Mouse (Mus musculus) CD4-positive, CD25-positive, alpha-beta regulatory T cell, adult 2 months (primary cell): ENCODE data around the gene Adgrv1.
"Not testable (repeated sequence)": the region's sequence is repeated elsewhere in the genome, so short reads cannot be mapped to it uniquely, and the experiment has no call there.

Source experiments
- DNase-seq: peaks from one replicate; pipeline ENCODE4 v3.0.0-alpha.2; 2012; ENCODE audit warnings: low read depth, low spot score

Gene Adgrv1

DNA sequence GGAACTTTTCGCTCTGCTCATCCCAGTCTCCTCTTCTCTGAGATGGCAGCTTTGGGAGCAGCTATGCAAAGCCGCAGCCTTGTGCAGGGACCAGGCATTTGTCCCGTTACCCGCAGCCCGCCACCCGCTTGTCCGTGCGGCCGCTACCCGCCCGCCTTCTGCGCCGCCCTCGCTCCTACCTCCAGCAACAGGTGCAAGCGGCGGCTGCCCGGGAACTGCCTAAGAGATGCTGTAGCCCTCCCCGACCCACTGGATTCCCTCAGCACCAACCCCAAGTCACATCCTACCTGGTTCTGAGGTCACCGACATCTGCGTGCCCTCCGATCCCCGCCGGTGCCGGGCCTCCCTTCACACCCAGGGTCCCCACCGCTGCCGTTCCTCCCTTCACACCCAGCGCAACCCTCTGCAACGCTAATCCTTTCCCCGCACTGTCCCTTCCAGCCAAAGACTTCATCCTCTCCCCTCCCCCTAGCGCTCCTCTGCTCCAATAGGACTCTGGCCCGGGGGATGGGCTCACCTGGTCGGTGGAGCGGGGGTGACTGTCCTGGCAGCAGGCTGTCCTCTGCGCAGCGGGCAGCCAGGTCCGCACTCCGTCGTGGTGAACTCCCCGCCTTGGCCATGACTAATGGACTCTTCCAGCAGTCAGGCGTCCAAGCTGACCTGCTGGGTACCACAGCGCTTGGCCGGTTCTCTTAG lies at the start of gene Adgrv1:
Gene Adgrv1 (minus strand): TSS at position 435 of the 696 bp plus-strand sequence.
- no peak for DNase-seq

DNA sequence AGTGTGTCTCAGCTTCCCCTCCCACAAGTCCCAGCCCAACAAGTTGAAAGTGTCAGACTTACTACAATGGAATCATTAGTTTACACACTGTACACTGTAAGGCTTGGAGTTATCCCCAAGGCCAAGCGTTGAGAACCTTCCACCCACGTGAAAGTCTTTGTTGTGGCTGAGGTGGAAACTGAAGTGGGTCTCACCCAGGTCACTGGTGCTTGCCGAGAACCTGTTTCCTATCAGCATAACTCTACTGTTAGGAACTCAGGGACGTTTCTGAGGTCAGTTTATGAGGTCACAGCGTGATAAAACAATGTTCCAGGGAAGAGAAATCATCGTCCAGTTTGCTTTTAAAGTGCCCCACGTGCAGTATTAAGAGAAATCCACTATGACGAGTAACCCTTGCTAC lies 42.4 kb upstream of the Adgrv1 start:
- DNase-seq = no peak

DNA sequence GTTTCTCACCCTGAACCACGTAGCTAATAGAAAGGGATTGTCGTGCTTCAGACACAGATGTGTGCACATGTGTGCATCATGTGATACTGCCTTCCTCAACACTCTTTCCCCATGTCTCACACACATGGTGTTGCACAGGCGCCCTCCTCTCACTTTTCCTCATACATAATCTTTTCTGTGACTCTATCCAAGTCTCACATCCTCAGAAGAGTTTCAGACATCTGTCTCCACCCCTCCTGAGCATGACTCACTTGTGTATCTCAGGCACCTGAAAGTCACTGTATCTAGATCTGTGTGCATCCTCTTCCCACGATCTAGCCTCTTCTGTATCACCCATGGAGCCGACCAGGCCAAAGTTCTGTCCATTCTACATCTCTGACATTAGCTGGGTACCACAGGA lies 34.8 kb upstream of the Adgrv1 start:
- no peak for DNase-seq

DNA sequence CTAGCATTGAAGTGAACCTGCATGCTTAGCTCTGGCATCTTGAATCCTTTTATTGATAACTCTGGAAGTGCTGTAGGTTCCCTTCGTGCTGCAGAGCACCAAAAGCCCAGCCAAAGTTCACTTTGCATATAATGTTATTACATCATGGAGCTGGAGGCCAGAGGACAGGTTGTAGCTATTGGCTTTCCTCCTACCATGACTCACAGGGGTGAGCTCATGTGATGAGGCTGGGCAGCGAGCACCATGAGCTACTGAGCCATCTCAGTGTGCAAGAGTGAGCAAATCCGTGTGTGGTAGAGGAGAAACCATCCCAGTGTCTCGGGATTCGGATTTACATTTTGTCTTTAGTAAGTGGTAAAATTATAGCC lies 31.4 kb upstream of the Adgrv1 start:
- no peak for DNase-seq

DNA sequence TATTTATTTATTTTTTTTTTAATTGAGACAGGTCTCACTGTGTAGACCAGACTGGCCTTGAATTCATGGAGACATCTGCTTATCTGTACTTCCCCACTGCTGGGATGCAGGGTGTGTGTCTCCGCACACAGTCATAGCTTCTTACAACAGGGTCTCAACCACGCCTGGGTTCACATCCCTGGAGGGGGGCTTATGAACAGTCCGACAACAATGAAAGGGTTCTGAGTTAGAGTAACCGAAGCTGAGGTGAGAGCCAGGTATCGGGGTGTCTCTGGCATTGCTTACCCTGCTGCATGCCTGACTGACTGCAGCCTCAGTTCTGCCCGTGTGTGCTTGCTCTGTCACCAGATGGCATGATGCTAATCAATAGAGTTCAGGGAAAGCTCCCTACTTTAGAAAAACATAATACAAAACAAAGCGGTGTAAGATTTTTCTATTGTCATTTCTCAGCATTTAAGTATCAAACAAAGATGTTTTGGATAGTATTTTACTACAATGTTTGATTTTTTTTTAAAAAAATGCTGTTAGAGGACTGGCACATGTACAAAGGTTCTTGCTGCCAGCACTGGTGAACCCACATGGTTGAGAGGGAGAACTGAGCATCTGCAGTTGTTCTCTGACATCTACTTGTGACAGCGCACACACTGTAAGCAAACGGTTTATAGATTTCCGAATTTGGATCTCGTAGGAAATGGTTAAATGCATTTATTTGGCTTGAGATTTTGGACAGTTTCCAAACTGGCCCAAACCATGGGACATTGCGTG lies 30.8 kb upstream of the Adgrv1 start:
- DNase-seq = no peak

DNA sequence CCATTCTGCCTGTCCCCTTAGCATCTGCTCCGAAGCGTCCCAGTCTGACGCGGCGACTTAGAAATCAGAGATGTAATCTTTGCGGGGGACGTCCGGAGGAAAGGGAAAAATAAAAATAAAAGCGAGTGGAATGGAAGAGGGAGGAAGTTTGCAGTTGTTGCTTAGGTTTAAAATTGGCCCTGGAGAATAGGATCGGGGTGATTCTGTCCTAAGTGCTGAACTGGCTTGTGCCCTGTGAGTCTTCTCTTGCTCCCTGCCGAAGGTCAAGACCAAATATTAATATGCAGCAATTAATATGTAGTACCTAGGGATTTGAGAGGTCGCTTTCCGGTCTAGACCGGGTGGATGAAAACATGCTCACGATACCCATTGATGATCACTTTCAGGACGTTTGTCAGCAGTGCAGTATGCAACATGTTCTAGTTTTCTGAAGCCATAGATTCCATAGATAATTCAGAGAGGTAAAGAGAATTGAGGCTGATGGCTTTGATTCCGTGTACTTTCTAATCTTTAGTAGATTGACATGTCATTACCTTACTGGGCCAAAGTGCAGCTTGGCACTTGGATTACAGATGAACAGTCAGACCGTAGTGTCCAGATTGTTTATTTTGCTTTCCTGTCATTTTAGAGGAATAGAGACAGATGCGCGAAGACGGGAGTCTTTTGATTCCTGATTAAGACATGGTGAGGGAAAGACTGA lies 25.2 kb upstream of the Adgrv1 start:
- peak; percentile 43 for DNase-seq

DNA sequence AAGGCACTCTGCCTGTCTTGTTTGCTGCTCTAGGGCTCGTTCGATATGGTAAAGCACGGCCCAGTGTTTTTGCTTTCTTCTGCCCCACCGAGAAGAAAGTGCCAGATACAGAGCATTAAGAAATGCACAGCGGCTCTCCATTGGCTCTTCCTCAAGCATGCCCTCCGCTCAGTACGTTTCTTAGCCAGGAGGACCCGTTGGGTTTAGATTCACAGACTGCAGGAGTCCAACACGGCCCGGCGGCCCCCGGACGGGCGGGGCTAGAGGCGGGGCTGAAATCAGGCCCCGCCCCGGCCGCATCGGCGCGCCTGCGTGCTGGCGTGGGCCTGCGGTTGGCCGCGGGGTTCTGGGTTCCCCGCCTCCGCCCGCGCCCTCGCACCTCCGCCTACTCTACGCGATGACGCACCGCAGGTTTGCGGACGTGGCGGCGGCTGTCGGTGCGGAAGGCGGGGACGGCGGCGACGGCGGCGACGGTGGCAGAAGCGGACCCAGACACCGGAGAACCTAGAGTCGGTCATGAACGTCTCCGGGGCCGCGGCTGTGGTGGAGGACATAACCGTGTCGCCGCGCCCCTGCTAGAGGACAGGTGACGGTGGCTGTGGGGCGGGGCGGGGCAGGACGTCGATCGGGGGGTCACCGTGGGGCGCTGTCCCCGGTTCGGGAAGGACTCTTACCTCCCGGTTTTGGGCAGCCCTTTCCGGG lies 24.5 kb upstream of the Adgrv1 start, which contains the start of gene Lysmd3:
Gene Lysmd3 (plus strand): TSS at position 313 of the 702 bp plus-strand sequence.
- peak; percentile 96 for DNase-seq

DNA sequence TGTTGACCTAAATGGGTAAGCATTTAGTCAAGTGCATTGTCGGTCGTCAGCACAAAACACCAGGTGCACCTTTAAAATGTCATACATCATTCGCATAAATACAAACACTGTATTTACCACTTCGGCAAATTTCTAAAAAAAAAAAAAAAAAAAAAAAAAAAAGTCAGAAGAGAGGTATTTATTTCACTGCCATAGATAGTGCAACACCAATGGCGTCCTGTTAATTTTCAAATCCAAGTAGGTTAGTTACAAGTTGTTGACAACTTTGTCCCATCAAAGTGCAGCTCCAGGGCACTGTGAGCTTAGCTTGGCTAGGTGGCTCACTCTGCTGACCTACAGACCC lies 24.0 kb upstream of the Adgrv1 start:
- DNase-seq = no peak

DNA sequence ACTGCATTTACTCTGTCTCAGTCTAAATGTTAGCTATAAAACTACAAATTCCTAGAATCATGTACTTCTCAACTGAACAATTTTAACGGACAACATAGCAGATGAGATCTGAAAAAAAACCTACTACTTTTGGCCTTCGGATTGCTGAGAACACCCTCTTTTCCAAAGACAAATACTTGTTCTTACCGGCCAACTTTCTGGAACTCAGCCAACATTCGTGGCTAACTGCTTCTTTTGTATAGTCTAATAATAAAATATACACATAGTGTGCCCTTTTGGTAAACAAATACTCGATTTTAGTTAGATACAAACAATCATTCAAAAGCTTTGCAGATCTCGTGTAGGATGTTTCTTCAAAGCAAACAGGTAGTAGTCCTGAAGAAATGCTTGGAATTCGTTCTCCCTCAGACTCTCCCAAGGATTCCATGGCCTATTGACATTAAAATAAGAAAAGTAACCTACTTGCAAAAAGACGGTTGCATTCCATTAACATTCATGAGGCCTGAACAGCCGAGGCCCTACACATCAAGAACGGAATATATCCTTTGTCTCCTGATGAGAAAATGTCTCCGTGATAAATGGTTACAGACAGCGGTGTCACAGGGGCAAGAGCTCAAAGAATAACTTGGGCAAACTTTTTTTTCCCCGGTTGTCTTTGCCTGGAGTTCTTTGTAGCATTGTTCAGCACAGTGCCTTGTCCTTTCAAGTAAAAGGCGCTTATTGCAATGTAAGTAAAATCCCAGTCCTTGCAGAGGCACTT lies 23.3 kb upstream of the Adgrv1 start:
- DNase-seq = no peak

DNA sequence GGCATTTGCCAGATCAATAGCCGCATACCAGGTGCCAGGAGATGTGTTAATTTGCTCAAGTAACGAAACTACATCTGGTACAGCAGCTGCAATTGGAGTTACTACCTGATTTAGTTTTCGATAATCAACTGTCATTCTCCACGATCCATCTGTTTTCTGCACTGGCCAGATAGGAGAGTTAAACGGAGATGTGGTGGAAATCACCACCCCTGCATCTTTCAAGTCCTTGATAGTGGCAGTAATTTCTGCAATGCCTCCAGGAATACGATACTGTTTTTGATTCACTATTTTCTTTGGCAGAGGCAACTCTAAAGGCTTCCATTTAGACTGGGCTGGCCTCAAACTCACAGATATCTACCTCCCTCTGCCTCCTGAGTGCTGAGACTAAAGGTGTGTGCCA lies 17.4 kb upstream of the Adgrv1 start:
- DNase-seq = not testable (repeated sequence)

DNA sequence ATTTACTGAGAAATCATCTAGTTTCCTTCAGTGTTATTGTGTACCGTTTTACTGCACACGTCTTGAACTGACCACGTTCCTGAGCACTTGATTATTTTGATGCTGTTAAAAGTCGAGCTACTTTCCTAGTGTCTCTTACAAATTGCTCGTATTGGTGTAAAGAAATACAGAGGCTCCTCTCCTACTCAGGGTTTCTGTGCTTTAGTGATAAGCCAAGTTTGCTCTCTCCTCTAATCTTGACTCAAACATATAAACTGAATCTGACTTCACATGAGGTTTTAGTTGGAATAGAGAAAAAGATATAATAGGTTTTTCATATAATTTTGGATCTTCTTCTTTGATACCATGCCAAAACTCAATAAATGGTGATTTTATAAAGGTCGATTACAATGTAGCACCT lies 13.4 kb upstream of the Adgrv1 start:
- no peak for DNase-seq

DNA sequence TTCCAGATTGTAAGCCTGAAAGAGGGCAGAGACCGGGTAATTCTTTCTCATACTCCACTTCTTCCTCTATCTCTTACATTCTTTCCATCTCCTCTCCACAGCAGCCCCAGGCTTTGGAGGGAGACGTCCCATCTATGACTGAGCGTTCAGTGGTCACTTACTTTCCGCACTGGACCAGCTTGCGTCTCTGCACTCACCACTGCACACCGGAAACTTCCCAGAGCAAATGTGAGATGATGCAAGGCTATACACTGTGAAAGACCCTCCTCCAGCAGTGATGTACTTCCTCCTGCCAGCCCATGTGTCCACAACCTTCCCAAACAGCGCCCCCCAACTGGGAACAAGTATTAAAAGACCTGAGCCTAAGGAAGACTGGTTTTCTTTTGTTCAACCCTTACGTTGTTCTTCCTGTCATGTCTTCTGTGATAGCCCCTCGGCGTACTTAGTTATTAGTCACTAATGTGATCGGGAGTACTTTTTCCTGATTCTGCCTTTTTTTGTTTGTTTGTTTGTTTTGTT lies 11.2 kb upstream of the Adgrv1 start:
- DNase-seq = no peak

DNA sequence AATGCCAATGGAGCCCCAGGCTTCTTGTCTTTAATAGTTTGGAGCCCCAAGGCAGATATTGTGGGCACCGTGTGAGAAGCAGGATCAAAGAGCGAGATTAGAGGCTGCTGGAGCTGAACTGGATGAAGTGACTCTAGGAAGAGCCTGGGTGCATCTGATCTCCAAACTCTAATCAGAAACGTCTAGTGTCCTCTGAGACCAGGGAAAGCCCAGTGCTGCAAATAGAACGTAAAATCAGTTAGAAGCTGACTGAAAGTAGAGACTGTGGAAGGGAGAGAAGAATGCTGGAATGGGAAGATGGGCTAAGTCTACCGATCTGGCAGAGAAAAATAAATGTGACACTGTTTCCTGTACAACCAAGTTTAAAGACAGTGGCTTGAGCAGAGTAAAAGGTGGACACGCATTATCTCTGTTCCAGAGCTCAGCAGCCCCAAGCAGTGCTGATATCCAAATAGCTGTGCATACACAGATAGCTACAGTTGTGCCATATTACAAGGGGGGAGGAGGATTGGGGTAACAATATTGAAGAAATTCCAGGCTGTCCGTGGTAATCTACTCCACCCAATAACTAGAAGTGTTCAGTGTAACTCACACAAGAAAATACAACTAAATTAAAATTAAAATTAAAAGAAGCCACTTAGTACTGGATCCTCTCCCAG lies 9.7 kb upstream of the Adgrv1 start:
- DNase-seq = no peak

DNA sequence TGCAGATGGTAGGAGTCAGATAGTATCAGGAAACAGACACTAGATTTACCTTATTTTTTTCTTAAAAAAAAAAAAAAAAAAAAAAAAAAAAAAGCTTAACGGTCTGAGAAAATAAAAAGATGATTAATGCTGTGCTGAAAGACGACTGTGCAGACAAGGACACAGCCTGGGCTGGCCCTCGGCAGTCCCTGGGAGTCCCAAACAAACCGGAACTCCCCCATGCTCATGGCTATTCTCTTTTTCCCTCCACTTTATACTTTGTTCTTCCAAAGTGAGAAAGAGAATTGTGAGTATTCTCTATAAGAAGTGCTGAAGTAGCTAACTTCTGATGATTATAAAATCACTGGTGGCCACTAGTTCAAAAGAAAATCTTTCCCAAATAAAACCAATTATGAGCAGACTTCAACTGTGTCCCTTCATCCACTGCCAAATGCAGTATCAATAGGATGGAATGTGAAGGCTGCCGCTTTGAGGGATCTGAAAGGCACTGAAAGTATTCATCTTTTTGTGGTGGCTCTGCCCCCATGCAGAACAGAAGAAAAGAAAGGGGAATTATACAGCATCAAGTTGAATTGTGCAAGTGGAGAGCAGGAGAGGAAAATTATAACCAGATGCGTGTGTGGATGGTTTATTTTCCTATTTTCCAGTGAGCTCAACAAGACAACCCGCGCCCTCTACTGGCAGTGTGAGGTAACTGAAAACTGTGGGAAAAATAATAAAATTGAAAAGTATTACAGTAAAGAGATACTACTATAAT lies 8.5 kb upstream of the Adgrv1 start:
- DNase-seq = peak; percentile 71

DNA sequence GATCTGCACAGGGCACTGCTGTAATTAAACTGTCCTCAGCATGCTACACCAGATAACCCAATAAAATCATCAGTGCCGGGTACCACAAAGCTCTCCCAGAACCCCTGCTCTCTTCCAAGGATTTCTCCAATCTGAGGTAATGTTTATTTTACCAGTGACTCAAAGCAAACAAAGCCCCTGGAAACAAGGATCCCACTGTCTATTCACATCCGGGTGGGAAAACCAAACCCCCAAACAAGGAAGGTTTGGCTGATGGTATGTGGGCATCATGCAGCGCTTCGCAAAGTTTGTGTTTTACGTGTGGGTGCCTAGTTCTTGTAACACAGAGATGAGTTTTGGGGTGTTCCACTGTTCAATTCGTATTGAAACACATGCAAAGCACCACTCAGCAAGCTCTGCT lies 7.9 kb upstream of the Adgrv1 start:
- DNase-seq = no peak

DNA sequence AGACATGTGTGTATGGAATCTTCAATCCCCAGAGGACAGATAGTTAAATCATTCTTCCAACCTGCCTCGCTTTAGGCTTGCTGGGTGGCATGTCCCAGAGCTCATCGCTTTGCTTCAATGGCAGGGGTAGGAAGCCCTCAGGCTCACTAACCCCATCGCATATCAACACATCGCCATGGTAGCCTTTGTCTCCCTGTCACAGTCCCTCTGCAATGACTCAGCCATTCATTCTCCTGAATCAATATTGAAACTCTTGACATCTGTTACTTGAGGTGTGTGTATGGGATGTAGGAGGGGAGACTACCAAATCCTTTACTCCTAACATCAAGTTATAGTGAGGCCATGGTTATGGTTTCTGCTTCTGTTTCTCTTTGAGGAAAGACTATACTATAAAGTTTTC lies 6.7 kb upstream of the Adgrv1 start:
- no peak for DNase-seq

DNA sequence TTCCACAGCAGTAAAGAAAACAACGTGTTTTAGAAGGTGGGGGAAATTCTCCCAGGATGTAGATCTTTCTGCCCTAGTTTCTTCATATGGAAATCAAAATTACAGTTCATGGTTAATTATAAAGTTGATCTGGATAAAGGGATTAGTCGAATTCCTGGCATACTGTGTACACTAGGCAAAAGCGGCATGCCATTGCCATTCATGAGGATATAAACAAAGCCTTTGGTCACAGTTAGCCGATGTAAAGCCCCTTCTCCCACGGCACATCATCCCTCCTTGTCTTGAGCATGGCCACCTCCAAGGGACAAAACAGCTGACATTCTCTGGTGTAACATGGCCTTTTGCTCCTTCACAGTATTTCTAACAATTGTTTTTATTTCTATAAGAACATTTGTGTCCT lies 2.4 kb downstream of the Adgrv1 start:
- DNase-seq = no peak

DNA sequence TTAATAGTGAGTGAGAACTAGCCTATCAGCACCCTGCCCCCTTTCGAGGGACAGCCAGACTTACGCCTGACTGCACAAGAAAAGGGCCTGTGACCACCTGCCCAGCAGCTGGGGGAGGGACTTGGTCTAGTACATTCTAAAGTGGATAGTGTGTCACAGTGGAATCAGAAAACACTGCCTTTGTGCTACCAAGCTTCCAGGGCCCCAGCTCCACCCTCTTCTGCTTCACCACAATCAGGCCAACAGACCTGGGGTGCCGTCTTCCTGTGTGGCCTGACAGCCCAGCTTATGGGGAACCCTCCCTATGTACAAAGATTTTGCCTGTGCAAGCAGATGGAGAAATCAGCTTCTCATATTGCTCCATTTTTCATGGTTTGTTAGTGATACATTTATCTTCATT lies 3.6 kb downstream of the Adgrv1 start:
- no peak for DNase-seq

DNA sequence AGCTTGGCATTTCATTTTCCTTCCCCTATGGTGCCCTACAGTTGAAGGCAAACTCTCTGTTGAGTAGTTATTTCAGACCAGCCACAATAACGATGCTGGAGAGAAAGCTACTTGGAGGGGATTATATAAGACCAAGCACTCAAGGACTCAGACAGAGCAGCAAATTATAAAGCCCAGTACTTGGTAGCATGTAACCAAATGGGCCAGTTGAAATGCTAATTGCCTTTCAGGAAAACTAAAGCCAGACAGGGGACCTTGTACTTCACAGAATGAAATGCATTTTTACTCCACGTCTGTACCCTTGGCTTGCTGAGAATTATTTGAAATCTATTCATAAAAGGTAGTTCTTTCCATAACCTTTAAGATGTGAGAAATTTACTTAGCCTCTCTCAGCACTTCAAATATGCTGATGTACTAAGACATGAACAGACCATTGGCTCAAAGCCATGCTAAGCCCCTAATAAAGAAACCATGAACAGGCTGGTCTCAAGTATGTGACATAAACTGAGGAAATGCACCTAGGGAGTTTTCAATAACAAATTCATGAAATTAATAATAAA lies 4.2 kb downstream of the Adgrv1 start:
- no peak for DNase-seq

DNA sequence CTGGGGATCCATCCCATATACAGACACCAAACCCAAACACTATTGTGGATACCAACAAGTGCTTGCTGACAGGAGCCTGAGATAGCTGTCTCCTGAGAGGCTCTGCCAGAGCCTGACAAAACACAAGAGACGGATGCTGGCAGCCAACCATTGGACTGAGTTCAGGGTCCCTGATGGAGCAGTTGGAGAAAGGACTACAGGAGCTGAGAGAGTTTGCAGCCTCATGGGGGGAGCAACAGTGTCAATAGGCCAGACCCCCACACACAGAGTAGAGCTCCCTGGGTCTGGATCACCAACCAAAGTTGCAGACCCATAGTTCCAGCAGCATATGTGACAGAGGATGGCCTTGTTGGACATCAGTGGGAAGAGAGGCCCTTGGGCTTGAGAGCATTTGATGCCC lies 5.1 kb downstream of the Adgrv1 start:
- DNase-seq = not testable (repeated sequence)
